Mouse (Mus musculus): ENCODE results near the gene Cnpy3. TPM values are rescaled to one million over a fixed set of nuclear protein-coding genes. Genes with fewer than 3 reads are reported as not detected.
"Not testable (repeated sequence)": the region's sequence is repeated elsewhere in the genome, so short reads cannot be mapped to it uniquely, and the experiment has no call there.

The Cnpy3 gene
- 65.8 and 68.2 TPM in 2 replicates for polyA plus RNA-seq (2016; fragmentation: Nextera tagmentation; extraction: Ambion mirVana)

GRCm38 (mm10) chr17:46751794-46752556 is at the start of gene Cnpy3:
Gene Cnpy3 (minus strand): TSS chr17:46752214.
- no peaks in the 10 kb centered on the region for H3K27me3 ChIP-seq (replicated peaks; ENCODE audit: low read depth, poor library complexity, severe bottlenecking)
- H3K36me3 ChIP-seq (replicated peaks): peaks cover 22% of the 10 kb centered on the region
- H3K4me3 ChIP-seq: peak within 1 kb of the TSS; percentile 86
- DNase-seq (ENCODE audit: low spot score): peak; percentile 100
- peak within 1 kb of the TSS; percentile 91 for H3K27ac ChIP-seq (replicated peaks)
- H3K9me3 ChIP-seq: no peaks in the 10 kb centered on the region
- WGBS: under 1% methylated on average over 58 of the region's 58 CpGs
- H3K4me1 ChIP-seq: peaks cover 32% of the 10 kb centered on the region

GRCm38 (mm10) chr17:46801761-46802160 is 49.7 kb upstream of the Cnpy3 start:
- H3K4me1 ChIP-seq: peaks cover 17% of the 10 kb centered on the region
- no peaks in the 10 kb centered on the region for H3K9me3 ChIP-seq
- no peak for DNase-seq (ENCODE audit: low spot score)
- peaks cover 49% of the 10 kb centered on the region for H3K36me3 ChIP-seq (replicated peaks)
- H3K27ac ChIP-seq (replicated peaks): no peak overlapping the region
- no peaks in the 10 kb centered on the region for H3K27me3 ChIP-seq (replicated peaks; ENCODE audit: low read depth, poor library complexity, severe bottlenecking)
- WGBS: 90% methylated on average over 6 of the region's 6 CpGs
- no peak overlapping the region for H3K4me3 ChIP-seq

GRCm38 (mm10) chr17:46799680-46800079 is 47.7 kb upstream of the Cnpy3 start:
- no peak for DNase-seq (ENCODE audit: low spot score)
- Histone ChIP-seq H3K36me3 (replicated peaks) (peaks cover 39% of the 10 kb centered on the region), H3K4me1 (peaks cover 24% of the 10 kb centered on the region), H3K9me3 (no peaks in the 10 kb centered on the region), H3K4me3 (no peak overlapping the region), H3K27me3 (replicated peaks; ENCODE audit: low read depth, poor library complexity, severe bottlenecking) (no peaks in the 10 kb centered on the region), H3K27ac (replicated peaks) (no peak overlapping the region)
- WGBS: 76% methylated on average over 10 of the region's 10 CpGs

- H3K27ac ChIP-seq (replicated peaks): no peak overlapping the region
- 9% methylated on average over 8 of the region's 8 CpGs for WGBS
- DNase-seq (ENCODE audit: low spot score): peak; percentile 67
Observed at GRCm38 (mm10) chr17:46797386-46797785, 45.4 kb upstream of the Cnpy3 start.

GRCm38 (mm10) chr17:46796743-46797142 is 44.7 kb upstream of the Cnpy3 start:
- 76% methylated on average over 4 of the region's 4 CpGs for WGBS
- H3K9me3 ChIP-seq: 0 out of 2 replicates have a peak, but pooled peaks cover 3% of the 10 kb centered on the region
- DNase-seq (ENCODE audit: low spot score): no peak
- H3K27ac ChIP-seq (replicated peaks): no peak overlapping the region
- H3K4me3 ChIP-seq: no peak overlapping the region
- peaks cover 29% of the 10 kb centered on the region for H3K36me3 ChIP-seq (replicated peaks)
- H3K27me3 ChIP-seq (replicated peaks; ENCODE audit: low read depth, poor library complexity, severe bottlenecking): no peaks in the 10 kb centered on the region
- H3K4me1 ChIP-seq: peaks cover 24% of the 10 kb centered on the region

More at GRCm38 (mm10) chr17:46797386-46797785, 45.4 kb upstream of the Cnpy3 start:
- no peak overlapping the region for H3K4me3 ChIP-seq
- peaks cover 24% of the 10 kb centered on the region for H3K4me1 ChIP-seq
- no peaks in the 10 kb centered on the region for H3K9me3 ChIP-seq
- no peaks in the 10 kb centered on the region for H3K27me3 ChIP-seq (replicated peaks; ENCODE audit: low read depth, poor library complexity, severe bottlenecking)
- H3K36me3 ChIP-seq (replicated peaks): peaks cover 33% of the 10 kb centered on the region

- DNase-seq (ENCODE audit: low spot score): no peak
- 85% methylated on average over 2 of the region's 2 CpGs for WGBS
- no peak overlapping the region for H3K27ac ChIP-seq (replicated peaks)
- H3K27me3 ChIP-seq (replicated peaks; ENCODE audit: low read depth, poor library complexity, severe bottlenecking): 0 out of 2 replicates have a peak, but pooled peaks cover 4% of the 10 kb centered on the region
- H3K36me3 ChIP-seq (replicated peaks): no peaks in the 10 kb centered on the region
- H3K4me1 ChIP-seq: peaks cover 19% of the 10 kb centered on the region
- 0 out of 2 replicates have a peak, but pooled peaks cover 3% of the 10 kb centered on the region for H3K9me3 ChIP-seq
- no peak overlapping the region for H3K4me3 ChIP-seq
Observed at GRCm38 (mm10) chr17:46792963-46793362, 40.9 kb upstream of the Cnpy3 start.

GRCm38 (mm10) chr17:46787974-46788373 is 36.0 kb upstream of the Cnpy3 start:
- not testable (repeated sequence) for H3K36me3 ChIP-seq (replicated peaks); H3K4me1 ChIP-seq; H3K9me3 ChIP-seq; H3K27me3 ChIP-seq (replicated peaks; ENCODE audit: low read depth, poor library complexity, severe bottlenecking); H3K4me3 ChIP-seq; H3K27ac ChIP-seq (replicated peaks); DNase-seq (ENCODE audit: low spot score)
- WGBS: 61% methylated on average over 2 of the region's 2 CpGs

- H3K27me3 ChIP-seq (replicated peaks; ENCODE audit: low read depth, poor library complexity, severe bottlenecking): 0 out of 2 replicates have a peak, but pooled peaks cover 4% of the 10 kb centered on the region
- 0 out of 2 replicates have a peak, but pooled peaks cover under 1% of the 10 kb centered on the region for H3K9me3 ChIP-seq
- DNase-seq (ENCODE audit: low spot score): no peak
- 91% methylated on average over 5 of the region's 5 CpGs for WGBS
- H3K4me1 ChIP-seq: no peaks in the 10 kb centered on the region
- no peaks in the 10 kb centered on the region for H3K36me3 ChIP-seq (replicated peaks)
- H3K4me3 ChIP-seq: no peak overlapping the region
- no peak overlapping the region for H3K27ac ChIP-seq (replicated peaks)
Observed at GRCm38 (mm10) chr17:46786952-46787351, 34.9 kb upstream of the Cnpy3 start.

- H3K4me3 ChIP-seq: peak overlapping the region; percentile 81
- H3K27me3 ChIP-seq (replicated peaks; ENCODE audit: low read depth, poor library complexity, severe bottlenecking): no peaks in the 10 kb centered on the region
- peaks cover 8% of the 10 kb centered on the region for H3K4me1 ChIP-seq
- H3K36me3 ChIP-seq (replicated peaks): peaks cover 31% of the 10 kb centered on the region
- H3K27ac ChIP-seq (replicated peaks): peak overlapping the region; percentile 88
- no peak for DNase-seq (ENCODE audit: low spot score)
- H3K9me3 ChIP-seq: no peaks in the 10 kb centered on the region
- 78% methylated on average over 2 of the region's 2 CpGs for WGBS
Observed at GRCm38 (mm10) chr17:46783222-46783565, 31.2 kb upstream of the Cnpy3 start.

GRCm38 (mm10) chr17:46782341-46783221 is 30.6 kb upstream of the Cnpy3 start, which contains the start of gene Rpl7l1:
Gene Rpl7l1 (minus strand): TSS chr17:46782672.
- 1% methylated on average over 44 of the region's 44 CpGs for WGBS
- Histone ChIP-seq H3K4me3 (peak within 1 kb of the TSS; percentile 81), H3K36me3 (replicated peaks) (peaks cover 38% of the 10 kb centered on the region), H3K27me3 (replicated peaks; ENCODE audit: low read depth, poor library complexity, severe bottlenecking) (no peaks in the 10 kb centered on the region), H3K4me1 (peaks cover 8% of the 10 kb centered on the region), H3K9me3 (no peaks in the 10 kb centered on the region), H3K27ac (replicated peaks) (peak within 1 kb of the TSS; percentile 88)
- DNase-seq (ENCODE audit: low spot score): peak; percentile 94

- Histone ChIP-seq H3K27me3 (replicated peaks; ENCODE audit: low read depth, poor library complexity, severe bottlenecking) (no peaks in the 10 kb centered on the region), H3K27ac (replicated peaks) (peak overlapping the region; percentile 88), H3K9me3 (no peaks in the 10 kb centered on the region), H3K4me1 (peaks cover 8% of the 10 kb centered on the region), H3K36me3 (replicated peaks) (peaks cover 45% of the 10 kb centered on the region), H3K4me3 (peak overlapping the region; percentile 81)
- DNase-seq (ENCODE audit: low spot score): no peak
- 7% methylated on average over 11 of the region's 11 CpGs for WGBS
Observed at GRCm38 (mm10) chr17:46781876-46782275, 29.9 kb upstream of the Cnpy3 start.

GRCm38 (mm10) chr17:46776087-46776486 is 24.1 kb upstream of the Cnpy3 start:
- Histone ChIP-seq H3K27ac (replicated peaks) (no peak overlapping the region), H3K36me3 (replicated peaks) (peaks cover 71% of the 10 kb centered on the region), H3K9me3 (no peaks in the 10 kb centered on the region), H3K4me3 (no peak overlapping the region), H3K27me3 (replicated peaks; ENCODE audit: low read depth, poor library complexity, severe bottlenecking) (no peaks in the 10 kb centered on the region), H3K4me1 (peaks cover 22% of the 10 kb centered on the region)
- WGBS: 94% methylated on average over 3 of the region's 3 CpGs
- DNase-seq (ENCODE audit: low spot score): no peak

Measured in embryonic facial prominence, embryonic 10.5 days (tissue).